Mouse (Mus musculus): ENCODE measurements around the gene Rnf212b. TPM values are rescaled to one million over a fixed set of nuclear protein-coding genes. Genes with fewer than 3 reads are reported as not detected.
"Not testable (repeated sequence)": the region's sequence is repeated elsewhere in the genome, so short reads cannot be mapped to it uniquely, and the experiment has no call there.

Gene Rnf212b
- not detected in 2 replicates for polyA plus RNA-seq (2014; fragmentation: Nextera tagmentation; extraction: Ambion mirVana)

GRCm38 (mm10) chr14:54813991-54814390 lies at the start of gene Rnf212b:
Gene Rnf212b (plus strand): TSS chr14:54814141.
- Histone ChIP-seq H3K4me2 (ENCODE audit: low read length) (no peak within 1 kb of the TSS), H3K36me3 (ENCODE audit: control insufficient read depth, insufficient read depth, low read length) (no peaks in the 10 kb centered on the region), H3K9me3 (ENCODE audit: control insufficient read depth, low read length) (no peaks in the 10 kb centered on the region), H3K9ac (ENCODE audit: low read length) (no peak within 1 kb of the TSS), H3K4me1 (ENCODE audit: control insufficient read depth in 2 of 2, insufficient read depth in 2 of 2, low read length in 2 of 2) (peaks cover 4 to 6% of the 10 kb centered on the region in 2 experiments; a peak in 2 of 4 replicates), H3K4me3 (ENCODE audit: control insufficient read depth in 1 of 2, insufficient read depth in 1 of 2, low read depth in 1 of 2, low read length in 2 of 2) (no peak within 1 kb of the TSS), H3K27me3 (ENCODE audit: control insufficient read depth, insufficient read depth, low read length) (no peaks in the 10 kb centered on the region), H3K27ac (replicated peaks in 1 of 2; ENCODE audit: control insufficient read depth in 1 of 2, insufficient read depth in 1 of 2, low read depth in 2 of 2, low read length in 2 of 2) (no peak within 1 kb of the TSS)
- 83% methylated on average over 29 of the region's 29 CpGs for WGBS
- no peak for ATAC-seq (ENCODE audit: insufficient number of reproducible peaks, insufficient read depth, low FRiP score, low read depth)

GRCm38 (mm10) chr14:54766937-54767336 lies 47.0 kb upstream of the Rnf212b start:
- not testable (repeated sequence) for H3K9ac ChIP-seq (ENCODE audit: low read length); ATAC-seq (ENCODE audit: insufficient number of reproducible peaks, insufficient read depth, low FRiP score, low read depth); H3K9me3 ChIP-seq (ENCODE audit: control insufficient read depth, low read length); H3K4me1 ChIP-seq (ENCODE audit: control insufficient read depth in 2 of 2, insufficient read depth in 2 of 2, low read length in 2 of 2); H3K4me2 ChIP-seq (ENCODE audit: low read length); H3K36me3 ChIP-seq (ENCODE audit: control insufficient read depth, insufficient read depth, low read length); H3K4me3 ChIP-seq (ENCODE audit: control insufficient read depth in 1 of 2, insufficient read depth in 1 of 2, low read depth in 1 of 2, low read length in 2 of 2); H3K27me3 ChIP-seq (ENCODE audit: control insufficient read depth, insufficient read depth, low read length); H3K27ac ChIP-seq (replicated peaks in 1 of 2; ENCODE audit: control insufficient read depth in 1 of 2, insufficient read depth in 1 of 2, low read depth in 2 of 2, low read length in 2 of 2)
- 94% methylated on average over 4 of the region's 7 CpGs for WGBS

- WGBS: 76% methylated on average over 10 of the region's 10 CpGs
- ATAC-seq (ENCODE audit: insufficient number of reproducible peaks, insufficient read depth, low FRiP score, low read depth): no peak
- H3K27me3 ChIP-seq (ENCODE audit: control insufficient read depth, insufficient read depth, low read length): no peaks in the 10 kb centered on the region
Observed at GRCm38 (mm10) chr14:54768314-54769067, 45.5 kb upstream of the Rnf212b start.

GRCm38 (mm10) chr14:54769068-54769425 lies 44.9 kb upstream of the Rnf212b start:
- WGBS: 87% methylated on average over 5 of the region's 5 CpGs

More at GRCm38 (mm10) chr14:54768314-54769067, 45.5 kb upstream of the Rnf212b start:
- peaks cover 7 to 9% of the 10 kb centered on the region in 2 experiments; a peak in 3 of 4 replicates for H3K4me1 ChIP-seq (ENCODE audit: control insufficient read depth in 2 of 2, insufficient read depth in 2 of 2, low read length in 2 of 2)
- H3K4me2 ChIP-seq (ENCODE audit: low read length): no peak overlapping the region
- H3K27ac ChIP-seq (replicated peaks in 1 of 2; ENCODE audit: control insufficient read depth in 1 of 2, insufficient read depth in 1 of 2, low read depth in 2 of 2, low read length in 2 of 2): no peak overlapping the region
- H3K9ac ChIP-seq (ENCODE audit: low read length): no peak overlapping the region
- no peaks in the 10 kb centered on the region for H3K9me3 ChIP-seq (ENCODE audit: control insufficient read depth, low read length)
- no peak overlapping the region for H3K4me3 ChIP-seq (ENCODE audit: control insufficient read depth in 1 of 2, insufficient read depth in 1 of 2, low read depth in 1 of 2, low read length in 2 of 2)
- H3K36me3 ChIP-seq (ENCODE audit: control insufficient read depth, insufficient read depth, low read length): no peaks in the 10 kb centered on the region

GRCm38 (mm10) chr14:54770373-54770772 lies 43.6 kb upstream of the Rnf212b start:
- no peak overlapping the region for H3K4me2 ChIP-seq (ENCODE audit: low read length)
- 94% methylated on average over 5 of the region's 5 CpGs for WGBS
- H3K27me3 ChIP-seq (ENCODE audit: control insufficient read depth, insufficient read depth, low read length): no peaks in the 10 kb centered on the region
- no peak overlapping the region for H3K4me3 ChIP-seq (ENCODE audit: control insufficient read depth in 1 of 2, insufficient read depth in 1 of 2, low read depth in 1 of 2, low read length in 2 of 2)
- H3K27ac ChIP-seq (replicated peaks in 1 of 2; ENCODE audit: control insufficient read depth in 1 of 2, insufficient read depth in 1 of 2, low read depth in 2 of 2, low read length in 2 of 2): no peak overlapping the region
- H3K9ac ChIP-seq (ENCODE audit: low read length): no peak overlapping the region
- ATAC-seq (ENCODE audit: insufficient number of reproducible peaks, insufficient read depth, low FRiP score, low read depth): no peak
- no peaks in the 10 kb centered on the region for H3K9me3 ChIP-seq (ENCODE audit: control insufficient read depth, low read length)
- H3K36me3 ChIP-seq (ENCODE audit: control insufficient read depth, insufficient read depth, low read length): no peaks in the 10 kb centered on the region
- H3K4me1 ChIP-seq (ENCODE audit: control insufficient read depth in 2 of 2, insufficient read depth in 2 of 2, low read length in 2 of 2): peaks cover 7 to 9% of the 10 kb centered on the region in 2 experiments; a peak in 3 of 4 replicates

More at GRCm38 (mm10) chr14:54769068-54769425, 44.9 kb upstream of the Rnf212b start:
- Histone ChIP-seq H3K4me2 (ENCODE audit: low read length) (no peak overlapping the region), H3K4me3 (ENCODE audit: control insufficient read depth in 1 of 2, insufficient read depth in 1 of 2, low read depth in 1 of 2, low read length in 2 of 2) (no peak overlapping the region), H3K4me1 (ENCODE audit: control insufficient read depth in 2 of 2, insufficient read depth in 2 of 2, low read length in 2 of 2) (peaks cover 7 to 9% of the 10 kb centered on the region in 2 experiments; a peak in 3 of 4 replicates), H3K27me3 (ENCODE audit: control insufficient read depth, insufficient read depth, low read length) (no peaks in the 10 kb centered on the region), H3K27ac (replicated peaks in 1 of 2; ENCODE audit: control insufficient read depth in 1 of 2, insufficient read depth in 1 of 2, low read depth in 2 of 2, low read length in 2 of 2) (no peak overlapping the region), H3K36me3 (ENCODE audit: control insufficient read depth, insufficient read depth, low read length) (no peaks in the 10 kb centered on the region), H3K9me3 (ENCODE audit: control insufficient read depth, low read length) (no peaks in the 10 kb centered on the region), H3K9ac (ENCODE audit: low read length) (no peak overlapping the region)
- no peak for ATAC-seq (ENCODE audit: insufficient number of reproducible peaks, insufficient read depth, low FRiP score, low read depth)

- H3K36me3 ChIP-seq (ENCODE audit: control insufficient read depth, insufficient read depth, low read length): no peaks in the 10 kb centered on the region
- H3K27me3 ChIP-seq (ENCODE audit: control insufficient read depth, insufficient read depth, low read length): no peaks in the 10 kb centered on the region
- no peaks in the 10 kb centered on the region for H3K9me3 ChIP-seq (ENCODE audit: control insufficient read depth, low read length)
- H3K4me3 ChIP-seq (ENCODE audit: control insufficient read depth in 1 of 2, insufficient read depth in 1 of 2, low read depth in 1 of 2, low read length in 2 of 2): no peak overlapping the region
- ATAC-seq (ENCODE audit: insufficient number of reproducible peaks, insufficient read depth, low FRiP score, low read depth): no peak
- no peak overlapping the region for H3K27ac ChIP-seq (replicated peaks in 1 of 2; ENCODE audit: control insufficient read depth in 1 of 2, insufficient read depth in 1 of 2, low read depth in 2 of 2, low read length in 2 of 2)
- peak overlapping the region; percentile 43 for H3K4me2 ChIP-seq (ENCODE audit: low read length)
- peaks cover 7 to 9% of the 10 kb centered on the region in 2 experiments; a peak in 3 of 4 replicates for H3K4me1 ChIP-seq (ENCODE audit: control insufficient read depth in 2 of 2, insufficient read depth in 2 of 2, low read length in 2 of 2)
- peak overlapping the region; percentile 39; the same call in 1 of the 2 replicates for H3K9ac ChIP-seq (ENCODE audit: low read length)
- 50% methylated on average over 20 of the region's 20 CpGs for WGBS
Observed at GRCm38 (mm10) chr14:54772333-54772856, 41.5 kb upstream of the Rnf212b start.

- no peak overlapping the region for H3K27ac ChIP-seq (replicated peaks in 1 of 2; ENCODE audit: control insufficient read depth in 1 of 2, insufficient read depth in 1 of 2, low read depth in 2 of 2, low read length in 2 of 2)
- no peak overlapping the region for H3K4me3 ChIP-seq (ENCODE audit: control insufficient read depth in 1 of 2, insufficient read depth in 1 of 2, low read depth in 1 of 2, low read length in 2 of 2)
- no peaks in the 10 kb centered on the region for H3K36me3 ChIP-seq (ENCODE audit: control insufficient read depth, insufficient read depth, low read length)
- peaks cover 9% of the 10 kb centered on the region in 2 experiments; a peak in 3 of 4 replicates for H3K4me1 ChIP-seq (ENCODE audit: control insufficient read depth in 2 of 2, insufficient read depth in 2 of 2, low read length in 2 of 2)
- WGBS: 92% methylated on average over 7 of the region's 7 CpGs
- no peak overlapping the region for H3K4me2 ChIP-seq (ENCODE audit: low read length)
- no peak overlapping the region for H3K9ac ChIP-seq (ENCODE audit: low read length)
- H3K9me3 ChIP-seq (ENCODE audit: control insufficient read depth, low read length): no peaks in the 10 kb centered on the region
- ATAC-seq (ENCODE audit: insufficient number of reproducible peaks, insufficient read depth, low FRiP score, low read depth): no peak
- H3K27me3 ChIP-seq (ENCODE audit: control insufficient read depth, insufficient read depth, low read length): peaks cover 8% of the 10 kb centered on the region; the same call in 1 of the 2 replicates
Observed at GRCm38 (mm10) chr14:54775534-54776041, 38.4 kb upstream of the Rnf212b start.

All from heart, embryonic 14.5 days (tissue).